Mouse (Mus musculus) heart, postnatal 0 days (tissue): ENCODE measurements around the gene Mlkl. TPM values are rescaled to one million over a fixed set of nuclear protein-coding genes. Genes with fewer than 3 reads are reported as not detected.
A peak's percentile ranks its signal among the peaks of the same experiment; 100 is the strongest.

Source experiments
- ATAC-seq: fragments of 200-750 bp; cut with Nextera tagmentation; 2 replicates; pipeline ENCODE4 v1.8.0; 2017; ENCODE audit warnings: low read depth, moderate number of reproducible peaks, moderate library complexity; ENCODE audit not compliant: insufficient read depth
- DNase-seq: peaks from one replicate; pipeline ENCODE4 v3.0.0-alpha.2; 2016; ENCODE audit warnings: low spot score
- H3K27ac ChIP-seq: fragments of 300-500 bp; sonication (generic); 2 replicates; pipeline ENCODE4 v1.5.1; 2014; ENCODE audit warnings: low read depth, mild to moderate bottlenecking
- H3K27me3 ChIP-seq: fragments of 300-500 bp; sonication (generic); 2 replicates; pipeline ENCODE4 v1.6.1; 2014; ENCODE audit warnings: low read length, mixed read lengths; ENCODE audit not compliant: control insufficient read depth, insufficient read depth
- H3K36me3 ChIP-seq: fragments of 300-500 bp; sonication (generic); replicated peaks from 2 replicates; pipeline ENCODE4 v1.6.1; 2014; ENCODE audit warnings: low read length, mixed read lengths; ENCODE audit not compliant: control insufficient read depth, insufficient read depth
- H3K4me1 ChIP-seq: fragments of 300-500 bp; sonication (generic); 2 replicates; pipeline ENCODE4 v1.6.1; 2014; ENCODE audit warnings: antibody characterized with exemption; ENCODE audit not compliant: control insufficient read depth, insufficient read depth
- H3K4me2 ChIP-seq: fragments of 300-500 bp; sonication (generic); 2 replicates; pipeline ENCODE4 v1.6.1; 2014; ENCODE audit warnings: low read depth, mild to moderate bottlenecking, low read length, moderate library complexity
- H3K4me3 ChIP-seq: fragments of 300-500 bp; sonication (generic); 2 replicates; pipeline ENCODE4 v1.5.1; 2014; ENCODE audit warnings: low read depth, low read length
- H3K9ac ChIP-seq: fragments of 300-500 bp; sonication (generic); replicated peaks from 2 replicates; pipeline ENCODE4 v1.6.1; 2014; ENCODE audit warnings: low read depth, low read length, mixed read lengths
- H3K9me3 ChIP-seq: fragments of 300-500 bp; sonication (generic); replicated peaks from 2 replicates; pipeline ENCODE4 v1.6.1; 2016; ENCODE audit warnings: low read length; ENCODE audit not compliant: control insufficient read depth
- CTCF ChIP-seq: IDR thresholded peaks from 2 replicates; pipeline ENCODE4 v1.5.1; 2016; ENCODE audit warnings: antibody characterized with exemption, control low read depth, low read depth
- EP300 ChIP-seq: IDR thresholded peaks from 2 replicates; pipeline ENCODE4 v1.6.1; 2016; ENCODE audit warnings: antibody characterized with exemption, low read depth
- WGBS: fragments of 180-500 bp; shearing (Covaris S2); extraction: QIAGEN DNeasy Blood & Tissue Kit; methylation state at CpG from one replicate; pipeline ENCODE4 v1.1.7; 2014; 5-methylcytosine and 5-hydroxymethylcytosine counted together
- polyA plus RNA-seq: library from polyadenylated mRNA; unstranded; fragments of >200 nt; fragmentation: Nextera tagmentation; extraction: Ambion mirVana; gene quantifications from 2 replicates; pipeline ENCODE4 v1.2.1, GENCODE M21; 2015
- total RNA-seq: library from RNA; depleted of rRNA; stranded (reverse); fragments of >200 nt; gene quantifications from 2 replicates; pipeline ENCODE4 v1.2.3, GENCODE M21; 2014; ENCODE audit warnings: low replicate concordance

Mlkl gene
- total and polyA plus RNA-seq, 2 experiments from 2014 or later, result 3.1 to 4.2 TPM

GRCm38 (mm10) chr8:111357433-111357832 lies 19.5 kb upstream of the Mlkl start:
- H3K27ac ChIP-seq, result no peak overlapping the region
- H3K4me3 ChIP-seq, result no peak overlapping the region
- no peaks in the 10 kb centered on the region for H3K9me3 ChIP-seq
- 74% methylated on average over 4 of the region's 4 CpGs for WGBS
- DNase-seq (no peak), ATAC-seq (no peak)
- no peaks in the 10 kb centered on the region for H3K4me1 ChIP-seq
- no peak for TF ChIP-seq CTCF
- TF ChIP-seq EP300, result no peak
- no peak overlapping the region for H3K4me2 ChIP-seq
- H3K27me3 ChIP-seq, result no peaks in the 10 kb centered on the region
- H3K9ac ChIP-seq, result no peak overlapping the region
- no peaks in the 10 kb centered on the region for H3K36me3 ChIP-seq

- no peaks in the 10 kb centered on the region for H3K36me3 ChIP-seq
These were observed 15.5 kb upstream of the Mlkl start for GRCm38 (mm10) chr8:111353497-111353896.

GRCm38 (mm10) chr8:111352289-111352688 lies 14.3 kb upstream of the Mlkl start:
- H3K4me2 ChIP-seq, result no peak overlapping the region
- no peaks in the 10 kb centered on the region for H3K9me3 ChIP-seq
- TF ChIP-seq EP300, result no peak
- no peak for TF ChIP-seq CTCF
- 85% methylated on average over 5 of the region's 5 CpGs for WGBS
- no peak overlapping the region for H3K4me3 ChIP-seq
- ATAC-seq (no peak), DNase-seq (no peak)
- H3K27ac ChIP-seq, result no peak overlapping the region
- no peaks in the 10 kb centered on the region for H3K4me1 ChIP-seq
- H3K9ac ChIP-seq, result no peak overlapping the region
- H3K27me3 ChIP-seq, result no peaks in the 10 kb centered on the region
- no peaks in the 10 kb centered on the region for H3K36me3 ChIP-seq

More at GRCm38 (mm10) chr8:111353497-111353896, 15.5 kb upstream of the Mlkl start:
- no peak overlapping the region for H3K27ac ChIP-seq
- no peak overlapping the region for H3K4me2 ChIP-seq
- no peaks in the 10 kb centered on the region for H3K27me3 ChIP-seq
- WGBS, result 77% methylated on average over 9 of the region's 9 CpGs
- no peaks in the 10 kb centered on the region for H3K9me3 ChIP-seq
- DNase-seq (no peak), ATAC-seq (no peak)
- TF ChIP-seq CTCF (no peak), EP300 (no peak)
- H3K9ac ChIP-seq, result no peak overlapping the region
- no peaks in the 10 kb centered on the region for H3K4me1 ChIP-seq
- H3K4me3 ChIP-seq, result no peak overlapping the region

GRCm38 (mm10) chr8:111350577-111350976 lies 12.6 kb upstream of the Mlkl start:
- ATAC-seq (no peak), DNase-seq (no peak)
- H3K27ac ChIP-seq, result no peak overlapping the region
- no peak overlapping the region for H3K4me3 ChIP-seq
- TF ChIP-seq CTCF, result no peak
- TF ChIP-seq EP300, result no peak
- WGBS, result 82% methylated on average over 6 of the region's 6 CpGs
- no peaks in the 10 kb centered on the region for H3K36me3 ChIP-seq
- no peaks in the 10 kb centered on the region for H3K4me1 ChIP-seq
- no peak overlapping the region for H3K9ac ChIP-seq
- H3K27me3 ChIP-seq, result no peaks in the 10 kb centered on the region
- H3K9me3 ChIP-seq, result no peaks in the 10 kb centered on the region
- no peak overlapping the region for H3K4me2 ChIP-seq

GRCm38 (mm10) chr8:111343225-111343624 lies 5.2 kb upstream of the Mlkl start:
- Histone ChIP-seq H3K9me3 (no peaks in the 10 kb centered on the region), H3K4me1 (peaks cover 3% of the 10 kb centered on the region; the same call in 1 of the 2 replicates), H3K4me3 (no peak overlapping the region), H3K27ac (no peak overlapping the region), H3K9ac (no peak overlapping the region), H3K27me3 (no peaks in the 10 kb centered on the region), H3K4me2 (no peak overlapping the region), H3K36me3 (no peaks in the 10 kb centered on the region)
- DNase-seq, result peak; percentile 66
- ATAC-seq, result peak; percentile 57; the same call in 1 of the 2 replicates
- 4% methylated on average over 5 of the region's 5 CpGs for WGBS
- no peak for TF ChIP-seq EP300
- TF ChIP-seq CTCF, result peak; percentile 98

GRCm38 (mm10) chr8:111340186-111340585 lies 2.2 kb upstream of the Mlkl start:
- 68% methylated on average over 3 of the region's 3 CpGs for WGBS
- ATAC-seq (no peak), DNase-seq (no peak)
- H3K4me3 ChIP-seq, result no peak overlapping the region
- no peak overlapping the region for H3K27ac ChIP-seq
- H3K9ac ChIP-seq, result no peak overlapping the region
- TF ChIP-seq EP300, result no peak
- TF ChIP-seq CTCF, result no peak
- peaks cover 7% of the 10 kb centered on the region; the same call in 1 of the 2 replicates for H3K4me1 ChIP-seq
- H3K9me3 ChIP-seq, result no peaks in the 10 kb centered on the region
- H3K27me3 ChIP-seq, result no peaks in the 10 kb centered on the region
- no peaks in the 10 kb centered on the region for H3K36me3 ChIP-seq
- H3K4me2 ChIP-seq, result no peak overlapping the region
